Mouse (Mus musculus): ENCODE data around the gene Smim17.
A peak's percentile ranks its signal among the peaks of the same experiment; 100 is the strongest.
"Not testable (repeated sequence)": the region's sequence is repeated elsewhere in the genome, so short reads cannot be mapped to it uniquely, and the experiment has no call there.

Smim17 gene

DNA sequence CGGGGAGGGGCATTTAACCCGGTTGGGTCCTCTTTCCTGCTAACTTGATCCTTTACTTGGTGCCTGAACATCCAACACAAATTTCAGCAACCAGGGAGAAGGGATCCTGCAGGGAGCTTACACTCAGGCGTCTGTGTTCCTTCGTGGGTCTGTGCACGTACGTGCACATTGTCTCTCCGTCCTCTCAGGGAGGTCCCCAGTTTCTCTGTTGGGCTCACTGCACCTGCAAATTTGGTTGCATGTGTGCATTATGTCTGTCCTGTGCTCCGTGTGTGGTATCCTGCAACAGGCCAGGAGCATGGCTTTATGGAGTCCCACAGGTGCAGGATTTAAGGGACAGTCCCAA, 16.9 kb downstream of the Smim17 start:
- no peak for DNase-seq (ENCODE audit: low read depth)

DNA sequence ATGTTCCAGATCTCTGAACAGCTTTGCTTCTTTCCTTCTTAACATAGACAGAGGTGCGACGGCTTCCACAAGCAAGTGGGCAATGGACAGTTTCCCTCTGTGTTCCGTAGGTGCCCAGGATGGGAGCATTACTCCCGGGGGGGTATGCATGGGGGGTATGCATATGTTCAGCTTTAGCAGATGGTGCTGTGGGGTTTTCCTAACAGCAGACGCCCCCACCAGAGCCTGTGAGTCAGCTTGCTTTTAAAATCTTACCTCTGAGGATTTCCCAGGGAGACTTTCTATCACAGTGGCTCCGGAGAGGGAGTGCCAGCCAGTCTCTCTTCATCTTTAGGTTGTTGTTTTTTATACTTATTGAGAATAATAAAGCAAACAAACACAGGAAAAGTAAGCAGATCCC, 21.4 kb downstream of the Smim17 start:
- DNase-seq (ENCODE audit: low read depth) = no peak

DNA sequence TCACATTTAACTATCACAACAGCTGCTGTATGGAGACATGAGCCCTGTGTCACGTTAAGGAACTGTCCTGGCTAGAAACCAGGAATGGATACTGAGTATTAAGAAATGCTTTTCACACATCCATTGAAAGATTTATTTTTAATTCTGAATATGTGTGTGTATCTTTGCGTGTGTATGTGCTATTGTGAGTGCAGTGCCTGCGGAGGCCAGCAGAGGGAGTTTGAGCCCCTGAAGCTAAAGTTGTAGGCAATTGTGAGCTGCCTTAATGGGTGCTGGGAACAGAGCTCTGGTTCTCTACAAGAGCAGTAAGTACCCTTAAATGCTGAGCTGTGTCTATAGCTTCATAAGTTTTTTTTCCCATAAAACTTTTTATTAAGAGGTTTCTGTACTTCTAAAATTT, 30.9 kb downstream of the Smim17 start:
- DNase-seq (ENCODE audit: low read depth) = no peak

DNA sequence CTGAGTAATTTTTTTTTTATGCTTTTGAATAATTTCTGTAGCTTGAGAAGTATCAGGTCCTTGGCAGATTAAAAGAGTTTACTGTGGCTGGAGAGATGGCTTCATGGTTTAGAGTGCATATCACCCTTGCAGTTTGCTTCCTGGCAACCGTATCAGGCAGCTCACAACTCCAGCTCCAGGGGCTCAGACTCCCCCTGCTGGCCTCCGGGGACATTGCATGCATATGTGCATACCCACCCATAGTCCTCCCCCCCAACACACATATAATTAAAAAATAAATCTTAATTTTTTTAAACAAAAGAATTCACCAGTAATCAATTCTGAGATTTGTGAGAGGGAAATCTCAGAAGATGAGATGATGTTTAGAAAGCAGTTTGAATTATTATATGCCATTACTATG, 31.8 kb downstream of the Smim17 start:
- peak; percentile 44 for DNase-seq (ENCODE audit: low read depth)

DNA sequence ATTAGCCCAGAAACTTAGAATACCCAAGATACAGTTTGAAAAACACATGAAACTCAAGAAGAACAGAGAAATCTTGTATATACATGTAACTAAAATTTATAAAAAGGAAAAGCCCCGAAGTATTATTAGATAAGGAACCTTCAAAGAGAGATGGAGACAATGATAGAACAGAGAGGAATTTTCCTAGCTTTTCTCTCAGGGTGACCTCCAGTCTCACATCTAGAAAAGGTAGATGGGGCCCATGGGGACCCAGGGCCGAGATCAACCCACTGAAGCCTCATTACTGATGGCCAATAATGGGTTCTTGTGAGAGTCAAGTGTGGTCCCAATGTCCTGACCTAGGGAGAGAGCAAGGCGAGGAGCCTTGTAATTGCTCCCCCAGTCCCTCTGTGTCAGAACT, 39.9 kb downstream of the Smim17 start, which contains the start of gene Olfr1344:
Gene Olfr1344, plus strand, starts transcription at position 301 of the 400 bp plus-strand sequence.
- no peak for DNase-seq (ENCODE audit: low read depth)

DNA sequence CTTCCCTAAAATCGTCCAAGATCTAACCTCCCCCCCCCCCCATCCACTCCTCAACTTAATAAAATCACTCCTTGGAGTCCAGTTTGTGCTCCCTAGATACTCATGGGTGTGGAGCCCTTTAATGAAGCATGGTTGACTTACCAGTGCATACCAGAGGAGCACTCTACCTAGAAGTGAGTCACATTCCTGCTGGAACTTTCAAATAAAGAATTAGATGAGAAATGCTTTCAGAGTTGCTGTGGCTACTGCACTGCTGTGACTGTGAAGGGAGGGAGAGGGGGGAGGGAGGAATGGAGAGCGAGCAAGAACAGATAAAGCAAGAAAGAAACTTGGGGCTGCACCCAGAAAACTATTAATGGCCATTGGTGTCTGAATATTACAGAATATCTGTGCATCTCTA, 42.7 kb downstream of the Smim17 start:
- no peak for DNase-seq (ENCODE audit: low read depth)

DNA sequence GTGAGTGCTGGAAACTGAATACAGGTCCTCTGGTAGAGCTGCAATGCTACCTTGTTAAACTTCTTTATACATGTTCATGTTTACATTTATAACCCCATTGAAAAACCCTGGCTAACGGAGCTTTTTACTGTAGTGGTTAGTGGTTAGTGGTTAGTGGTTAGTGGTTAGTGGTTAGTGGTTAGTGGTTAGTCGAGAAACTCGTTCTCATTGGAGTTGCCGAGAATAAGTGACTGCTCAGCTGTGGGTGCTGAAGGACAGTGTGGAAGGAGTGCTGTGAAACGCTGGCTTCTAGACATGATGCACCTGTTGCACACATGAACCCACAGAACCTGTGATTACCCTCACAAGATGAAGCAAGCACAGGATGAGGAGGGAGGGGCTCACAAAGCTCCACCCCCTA, 49.3 kb downstream of the Smim17 start:
- DNase-seq (ENCODE audit: low read depth) = no peak

DNA sequence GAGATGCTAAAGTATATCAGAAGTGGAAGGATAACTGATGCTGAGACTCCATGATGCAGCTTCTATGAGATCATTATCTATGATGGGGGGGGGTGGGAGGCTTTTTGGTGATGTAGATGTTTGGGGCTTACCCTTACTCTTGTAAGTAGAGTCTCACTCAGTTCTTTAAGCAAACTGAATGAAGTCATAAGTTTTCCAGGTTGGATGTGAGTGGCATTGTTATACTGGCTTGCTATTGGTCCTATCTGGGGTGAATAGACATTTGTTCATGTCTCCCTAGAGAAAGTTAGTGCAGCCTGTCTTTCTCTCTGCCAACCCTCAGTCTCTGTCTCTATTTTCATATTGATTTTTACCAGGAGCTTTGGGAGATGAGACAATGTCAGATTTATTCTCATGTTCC, 57.4 kb downstream of the Smim17 start, which contains the start of gene Olfr1336:
Gene Olfr1336, plus strand, starts transcription at position 301 of the 400 bp plus-strand sequence.
- DNase-seq (ENCODE audit: low read depth) = no peak

DNA sequence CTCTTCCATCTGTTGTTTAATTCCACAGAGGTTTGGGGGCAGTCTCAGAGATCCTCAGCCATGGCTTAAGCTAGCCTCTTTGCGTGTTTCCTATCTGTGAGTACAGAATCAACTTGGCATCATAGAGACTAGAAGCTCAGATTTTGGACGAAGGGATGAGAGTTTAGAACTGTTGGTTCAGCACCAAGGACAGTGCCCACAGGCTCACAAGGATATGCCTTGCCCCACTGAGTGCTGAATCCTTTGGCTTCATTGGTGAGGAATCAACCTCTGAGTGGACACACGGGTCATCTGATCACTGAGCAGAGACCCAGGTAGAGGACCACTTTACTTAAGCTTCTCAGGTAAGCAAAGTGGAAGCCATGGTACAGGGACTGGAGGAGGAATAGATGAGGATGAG, 57.9 kb downstream of the Smim17 start:
- peak; percentile 22 for DNase-seq (ENCODE audit: low read depth)

DNA sequence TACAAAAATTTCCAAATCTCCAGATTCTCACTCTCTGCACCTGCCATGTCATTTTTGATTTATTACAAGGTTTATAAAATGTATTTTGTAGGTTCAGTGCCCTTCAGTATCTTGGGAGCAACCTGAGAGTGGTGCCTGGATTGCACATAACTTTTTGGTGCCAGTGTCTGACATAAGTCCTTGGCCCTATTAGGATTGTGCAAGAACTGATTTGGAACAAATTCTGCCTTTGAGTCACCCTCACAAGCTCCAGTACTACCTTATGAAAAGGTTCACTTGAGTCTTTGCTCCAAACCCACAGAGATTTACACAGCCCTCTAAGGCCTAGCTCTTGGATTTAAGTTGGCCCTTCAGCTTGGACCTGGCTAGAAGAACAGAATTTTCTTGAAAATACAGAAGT, 68.4 kb downstream of the Smim17 start, which contains the start of gene Olfr1346:
Gene Olfr1346, plus strand, starts transcription at position 151 of the 400 bp plus-strand sequence.
- DNase-seq (ENCODE audit: low read depth) = no peak

DNA sequence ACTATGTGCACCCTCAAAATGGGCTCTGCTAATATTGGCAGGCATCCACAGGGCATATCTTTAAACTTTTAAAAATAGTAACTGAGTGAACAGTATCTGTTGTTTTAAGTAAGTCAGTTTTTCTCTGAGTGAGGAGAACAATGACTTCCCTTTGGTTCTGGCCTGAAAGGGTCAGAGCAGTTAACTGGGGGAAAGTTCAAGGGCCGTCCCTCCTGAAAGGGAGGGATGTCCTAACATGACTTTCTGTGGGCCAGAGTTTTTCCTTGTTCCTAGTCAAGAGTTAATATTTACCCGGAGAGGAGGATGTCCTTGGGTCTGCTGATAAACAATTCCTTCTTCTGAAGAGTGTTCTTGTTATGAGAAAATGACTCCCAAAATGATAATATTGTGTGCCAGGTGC, 79.1 kb downstream of the Smim17 start:
- DNase-seq (ENCODE audit: low read depth) = not testable (repeated sequence)
